Mouse (Mus musculus) spleen, postnatal 36 days (tissue): ENCODE measurements around the gene Pex14.
"Not testable (repeated sequence)": the region's sequence is repeated elsewhere in the genome, so short reads cannot be mapped to it uniquely, and the experiment has no call there.

Experiments used
- DNase-seq, 2 experiments: peaks; one replicate each; pipeline ENCODE4 v3.0.0; 2022; ENCODE audit warnings: low spot score in 2 of 2, mixed read lengths in 1 of 2

The Pex14 gene

DNA sequence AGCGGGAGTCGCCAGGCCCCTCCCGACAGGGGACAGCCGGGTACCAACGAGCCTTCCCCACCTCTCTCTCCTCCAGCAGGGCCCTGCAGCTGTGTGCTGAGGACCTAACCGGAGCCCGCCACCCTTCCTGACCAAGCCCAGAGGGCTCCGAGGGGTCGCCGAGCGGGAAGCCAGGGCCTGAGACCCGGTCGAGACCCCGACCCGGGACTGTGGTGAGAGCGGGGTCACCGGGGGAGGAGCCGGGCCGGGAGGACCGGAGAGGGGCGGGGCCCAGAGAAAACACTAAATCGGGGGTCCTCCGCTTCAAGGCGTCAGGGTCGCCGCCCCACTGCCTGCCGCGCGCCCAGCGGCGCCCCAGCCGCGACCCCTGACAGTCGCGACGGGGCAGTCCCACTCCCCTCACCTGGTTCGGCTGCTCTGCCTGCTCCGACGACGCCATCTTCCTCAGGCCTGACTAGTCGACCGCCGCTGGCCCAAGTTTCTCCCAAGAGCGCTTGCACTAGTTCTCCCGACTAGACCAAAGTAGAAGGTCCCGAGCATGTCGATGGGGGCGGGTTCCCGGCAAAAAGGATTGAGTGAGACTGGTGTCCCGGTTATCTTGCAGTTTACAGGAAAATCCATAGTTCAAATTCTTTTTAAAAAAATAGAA lies at the start of gene Pex14:
Gene Pex14, minus strand, starts transcription at position 508 of the 649 bp plus-strand sequence.
- peak; percentile 87 to 89 for DNase-seq

- no peak for DNase-seq
These were observed 49.5 kb upstream of the Pex14 start for GRCm38 (mm10) chr4:149149196-149149595.

- DNase-seq, result no peak
These were observed 48.4 kb upstream of the Pex14 start for GRCm38 (mm10) chr4:149148084-149148483.

GRCm38 (mm10) chr4:149147528-149147927 lies 47.9 kb upstream of the Pex14 start:
- no peak for DNase-seq

- DNase-seq, result no peak
These were observed 45.5 kb upstream of the Pex14 start for GRCm38 (mm10) chr4:149145151-149145550.

DNA sequence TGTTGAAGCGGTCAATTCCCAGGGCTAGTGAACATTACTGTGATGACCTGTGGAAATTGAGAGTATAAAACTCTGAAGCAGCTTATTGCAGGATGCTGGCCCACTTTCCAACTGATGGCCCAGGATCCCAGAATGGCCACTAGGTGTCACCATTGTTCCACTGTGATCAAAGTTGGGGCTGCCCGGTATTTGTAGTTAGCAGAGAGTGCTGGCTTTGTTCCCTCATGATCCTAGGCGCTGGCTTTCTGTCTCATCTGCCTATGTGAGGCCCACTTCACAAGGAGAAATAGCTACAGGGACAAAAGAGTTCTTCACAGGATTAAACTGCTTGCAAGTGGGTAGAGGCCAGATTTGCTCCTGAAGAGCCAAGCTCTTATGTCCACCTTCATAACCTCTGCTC lies 44.8 kb upstream of the Pex14 start:
- peak; percentile 64 to 70 for DNase-seq

DNA sequence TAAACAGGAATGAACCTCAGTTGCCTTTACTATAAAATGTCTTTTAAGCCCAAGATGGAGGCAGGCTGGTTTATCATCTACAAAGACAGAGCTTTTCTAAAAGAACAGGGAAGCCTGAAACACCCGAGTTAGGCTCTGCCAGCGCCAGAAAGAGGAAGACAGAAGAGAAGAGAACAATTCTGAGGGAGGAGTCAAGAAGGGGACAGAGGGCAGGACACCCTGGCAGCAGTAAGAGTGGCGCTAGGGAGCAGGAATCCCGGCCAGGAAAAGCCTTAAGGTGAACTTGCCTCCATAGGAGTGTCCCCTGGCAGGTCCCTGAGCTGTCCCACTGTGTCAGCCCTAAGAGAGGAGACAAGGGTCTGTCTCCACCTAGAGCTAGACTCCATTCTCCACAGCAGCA lies 43.9 kb upstream of the Pex14 start:
- DNase-seq, result no peak

- no peak for DNase-seq
These were observed 38.8 kb upstream of the Pex14 start for GRCm38 (mm10) chr4:149138515-149138914.

DNA sequence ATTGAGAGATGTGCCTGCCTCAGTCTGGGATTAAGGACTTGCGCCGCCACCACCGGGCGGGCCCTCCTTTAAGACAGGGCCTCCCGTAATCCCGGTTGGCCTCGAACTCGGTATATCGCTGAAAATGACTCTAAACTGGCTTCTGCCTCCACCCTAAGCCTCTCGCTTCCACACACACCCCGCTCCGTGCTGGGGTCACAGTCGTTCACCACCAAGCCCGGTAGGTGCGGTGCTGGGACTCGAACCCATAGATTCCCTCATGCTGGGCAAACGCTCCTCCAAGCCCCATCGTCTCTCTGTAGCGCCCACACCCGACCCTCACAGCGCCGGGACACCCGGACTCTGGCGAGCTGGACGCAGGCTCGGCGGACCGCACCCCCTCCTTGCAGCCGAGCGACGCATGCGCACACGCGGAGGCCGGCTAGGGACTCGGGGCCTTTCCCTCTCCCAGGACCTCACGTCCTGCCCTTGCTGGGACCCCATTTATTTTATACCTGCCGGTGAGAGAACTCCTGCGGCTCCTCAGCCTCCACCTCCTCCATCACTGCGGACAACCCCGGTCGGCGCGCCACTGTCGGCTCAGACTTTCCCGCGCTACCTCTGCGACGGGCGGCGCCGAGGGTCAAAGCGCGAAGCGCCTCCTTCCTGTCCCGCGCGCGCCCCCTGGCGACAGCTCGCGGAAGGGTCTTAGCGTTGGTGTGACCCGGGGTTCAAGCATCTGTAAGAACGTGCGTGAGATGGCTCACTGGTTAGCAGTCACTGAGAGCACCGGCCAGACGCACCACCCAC lies 37.5 kb upstream of the Pex14 start, which contains the start of gene Cenps:
Gene Cenps, minus strand, starts transcription at position 648 of the 789 bp plus-strand sequence.
- peak; percentile 81 to 88 for DNase-seq

DNA sequence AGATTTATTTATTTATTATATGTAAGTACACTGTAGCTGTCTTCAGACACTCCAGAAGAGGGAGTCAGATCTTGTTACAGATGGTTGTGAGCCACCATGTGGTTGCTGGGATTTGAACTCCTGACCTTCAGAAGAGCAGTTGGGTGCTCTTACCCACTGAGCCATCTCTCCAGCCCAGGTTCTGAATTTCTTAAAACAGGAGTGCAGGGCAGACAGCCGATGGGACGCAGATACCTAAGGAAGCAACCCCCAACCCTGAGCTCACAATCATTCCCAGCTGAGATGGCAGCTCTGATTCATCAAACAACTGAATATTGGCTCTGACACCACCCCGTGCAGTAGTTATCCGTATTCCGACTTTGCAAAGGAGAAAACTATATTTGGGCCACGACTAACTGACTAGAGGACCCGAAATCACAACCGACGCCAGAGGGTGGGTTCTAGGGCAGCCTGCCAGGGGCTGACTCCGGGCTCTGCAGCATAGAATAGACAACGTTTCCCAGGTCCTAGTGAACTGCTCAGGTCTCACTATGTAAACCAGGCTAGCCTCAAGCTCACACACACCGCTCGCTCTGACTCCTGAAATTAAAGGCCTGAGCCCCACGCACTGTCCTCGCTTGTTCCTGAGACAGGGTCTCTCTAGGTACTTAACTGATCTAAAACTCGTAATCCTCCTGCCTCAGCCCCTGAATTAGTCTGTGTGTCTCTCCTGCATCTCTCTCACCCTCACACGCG lies 36.6 kb upstream of the Pex14 start:
- DNase-seq, result no peak

- DNase-seq, result no peak
These were observed 33.7 kb upstream of the Pex14 start for GRCm38 (mm10) chr4:149133395-149133794.

- DNase-seq, result peak; percentile 81 to 85
These were observed 32.3 kb upstream of the Pex14 start for GRCm38 (mm10) chr4:149131789-149132565.

GRCm38 (mm10) chr4:149131021-149131752 lies 31.5 kb upstream of the Pex14 start:
- DNase-seq, result no peak

DNA sequence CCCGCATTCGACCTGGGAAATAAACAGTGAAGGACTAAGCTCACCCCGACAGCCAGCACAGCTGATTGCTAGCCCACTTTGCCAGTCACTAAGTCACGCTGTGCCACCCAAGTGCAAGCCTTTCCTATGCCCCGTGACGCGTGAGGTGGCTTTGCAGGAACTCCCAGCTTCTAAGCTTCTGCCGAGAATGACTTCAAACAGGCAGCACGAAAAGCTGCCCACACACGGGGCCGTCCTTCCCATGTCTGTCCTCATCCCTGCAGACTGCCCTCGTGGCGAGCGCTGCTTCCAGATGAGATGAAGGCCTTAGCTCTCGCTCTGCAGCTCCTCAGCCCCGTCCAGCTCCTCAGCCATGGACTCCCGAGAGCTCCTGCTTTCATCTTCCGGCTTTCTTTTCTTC lies 28.8 kb upstream of the Pex14 start:
- DNase-seq, result no peak

- no peak for DNase-seq
These were observed 27.0 kb upstream of the Pex14 start, which contains the start of gene Cort for GRCm38 (mm10) chr4:149126663-149127062. Gene Cort, minus strand, starts transcription at chr4:149126763.

GRCm38 (mm10) chr4:149126115-149126509 lies 26.4 kb upstream of the Pex14 start:
- DNase-seq, result no peak

- no peak for DNase-seq
These were observed 25.9 kb upstream of the Pex14 start for GRCm38 (mm10) chr4:149125341-149126114.

GRCm38 (mm10) chr4:149123432-149123831 lies 23.8 kb upstream of the Pex14 start:
- no peak for DNase-seq

GRCm38 (mm10) chr4:149119978-149120562 lies 20.4 kb upstream of the Pex14 start:
- DNase-seq, result not testable (repeated sequence)
